Mouse (Mus musculus): ENCODE measurements around the gene Fam196a. TPM values are rescaled to one million over a fixed set of nuclear protein-coding genes. Genes with fewer than 3 reads are reported as not detected.

The Fam196a gene
- polyA plus RNA-seq, 1 experiment = 3.7 TPM

GRCm38 (mm10) chr7:134883516-134883915 lies 54.7 kb downstream of the Fam196a start:
- DNase-seq = no peak
- H3K27me3 ChIP-seq (ENCODE audit: control insufficient read depth, insufficient read depth, low read length) = no peaks in the 10 kb centered on the region
- no peak overlapping the region for H3K27ac ChIP-seq (ENCODE audit: insufficient read depth, low read length)
- H3K4me3 ChIP-seq (replicated peaks; ENCODE audit: insufficient read depth, low read depth, low read length) = no peak overlapping the region
- H3K4me1 ChIP-seq (ENCODE audit: control insufficient read depth, insufficient read depth, low read length) = no peaks in the 10 kb centered on the region
- TF ChIP-seq CTCF (IDR thresholded peaks at IDR 0.05; ENCODE audit: borderline replicate concordance, insufficient read depth, low read depth, low read length) (no peak), POLR2A (IDR thresholded peaks at IDR 0.05; ENCODE audit: borderline replicate concordance, insufficient read depth, low read length) (no peak)
- WGBS = 29% methylated on average over 6 of the region's 6 CpGs

DNA sequence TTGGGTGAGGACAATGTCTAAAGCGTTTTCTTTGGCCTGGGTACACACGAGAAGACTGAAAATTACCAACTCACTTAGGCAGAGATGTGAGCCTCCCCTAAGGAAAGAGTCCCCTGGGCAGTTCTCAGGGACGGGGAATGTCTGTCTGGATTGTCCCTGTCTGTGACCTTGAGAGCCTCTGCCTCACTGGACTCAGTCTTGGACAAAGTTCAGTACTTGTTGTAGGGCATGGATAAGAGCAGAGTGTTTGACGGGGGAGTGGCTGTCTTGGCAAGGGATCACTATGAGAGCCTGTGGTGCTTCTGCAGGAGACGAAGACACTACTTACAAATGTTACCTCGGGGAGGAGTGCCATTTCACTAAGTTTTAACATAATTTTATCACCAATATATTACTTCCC lies 57.8 kb downstream of the Fam196a start:
- WGBS = 36% methylated on average over 6 of the region's 6 CpGs
- no peak for TF ChIP-seq CTCF (IDR thresholded peaks at IDR 0.05; ENCODE audit: borderline replicate concordance, insufficient read depth, low read depth, low read length)
- no peak for TF ChIP-seq POLR2A (IDR thresholded peaks at IDR 0.05; ENCODE audit: borderline replicate concordance, insufficient read depth, low read length)
- H3K4me3 ChIP-seq (replicated peaks; ENCODE audit: insufficient read depth, low read depth, low read length) = no peak overlapping the region
- no peak for DNase-seq
- H3K27me3 ChIP-seq (ENCODE audit: control insufficient read depth, insufficient read depth, low read length) = no peaks in the 10 kb centered on the region
- no peak overlapping the region for H3K27ac ChIP-seq (ENCODE audit: insufficient read depth, low read length)
- H3K4me1 ChIP-seq (ENCODE audit: control insufficient read depth, insufficient read depth, low read length) = no peaks in the 10 kb centered on the region

DNA sequence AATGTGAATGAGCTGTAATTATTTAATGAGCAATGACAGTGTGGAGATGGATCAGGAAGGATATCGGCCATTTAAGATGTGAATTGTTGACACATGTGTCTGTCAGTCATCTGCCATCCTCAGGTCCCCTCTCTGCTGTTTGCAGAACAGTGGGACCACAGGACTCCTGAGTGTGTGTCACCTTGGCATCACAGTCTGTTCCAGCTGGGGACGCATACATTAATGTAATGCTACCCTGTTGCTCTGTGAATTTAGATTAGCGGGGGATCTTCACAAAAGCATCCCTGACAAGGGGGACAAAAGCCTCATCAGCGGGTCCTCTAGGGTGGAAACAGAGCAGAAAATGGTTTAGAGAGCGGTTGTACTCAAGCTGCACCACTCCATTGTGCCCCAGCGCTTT lies 59.2 kb downstream of the Fam196a start:
- DNase-seq = no peak
- Histone ChIP-seq H3K27ac (ENCODE audit: insufficient read depth, low read length) (no peak overlapping the region), H3K4me1 (ENCODE audit: control insufficient read depth, insufficient read depth, low read length) (no peaks in the 10 kb centered on the region), H3K4me3 (replicated peaks; ENCODE audit: insufficient read depth, low read depth, low read length) (no peak overlapping the region), H3K27me3 (ENCODE audit: control insufficient read depth, insufficient read depth, low read length) (no peaks in the 10 kb centered on the region)
- 56% methylated on average over 6 of the region's 6 CpGs for WGBS
- TF ChIP-seq POLR2A (IDR thresholded peaks at IDR 0.05; ENCODE audit: borderline replicate concordance, insufficient read depth, low read length) (no peak), CTCF (IDR thresholded peaks at IDR 0.05; ENCODE audit: borderline replicate concordance, insufficient read depth, low read depth, low read length) (no peak)

DNA sequence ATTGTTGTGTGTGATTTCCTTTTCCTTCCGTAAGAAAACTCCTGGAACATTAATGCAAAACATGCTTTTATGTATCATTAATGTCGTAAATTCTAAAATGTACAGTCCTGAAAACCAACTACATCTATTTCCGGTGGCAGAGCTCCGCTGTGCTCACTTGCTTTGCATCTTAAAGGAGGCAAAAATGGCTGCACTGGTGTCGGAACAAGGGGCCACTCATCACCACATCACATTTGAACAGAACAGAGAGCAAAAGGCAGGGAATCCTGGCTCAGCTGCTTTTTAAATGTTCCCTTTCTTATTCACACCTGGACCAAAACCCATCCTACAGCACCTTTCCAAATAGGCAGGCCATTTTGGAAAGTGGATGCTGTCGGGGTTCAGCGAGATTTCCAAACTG lies 65.2 kb downstream of the Fam196a start:
- TF ChIP-seq CTCF (IDR thresholded peaks at IDR 0.05; ENCODE audit: borderline replicate concordance, insufficient read depth, low read depth, low read length) = no peak
- no peak for TF ChIP-seq POLR2A (IDR thresholded peaks at IDR 0.05; ENCODE audit: borderline replicate concordance, insufficient read depth, low read length)
- no peak for DNase-seq
- 95% methylated on average over 7 of the region's 7 CpGs for WGBS

GRCm38 (mm10) chr7:134872511-134872910 lies 65.7 kb downstream of the Fam196a start:
- no peaks in the 10 kb centered on the region for H3K27me3 ChIP-seq (ENCODE audit: control insufficient read depth, insufficient read depth, low read length)
- WGBS = 79% methylated on average over 3 of the region's 3 CpGs
- TF ChIP-seq POLR2A (IDR thresholded peaks at IDR 0.05; ENCODE audit: borderline replicate concordance, insufficient read depth, low read length) = no peak
- no peak for TF ChIP-seq CTCF (IDR thresholded peaks at IDR 0.05; ENCODE audit: borderline replicate concordance, insufficient read depth, low read depth, low read length)
- H3K4me3 ChIP-seq (replicated peaks; ENCODE audit: insufficient read depth, low read depth, low read length) = no peak overlapping the region
- no peaks in the 10 kb centered on the region for H3K4me1 ChIP-seq (ENCODE audit: control insufficient read depth, insufficient read depth, low read length)
- no peak overlapping the region for H3K27ac ChIP-seq (ENCODE audit: insufficient read depth, low read length)
- DNase-seq = no peak

More for the DNA sequence above, 65.2 kb downstream of the Fam196a start:
- no peaks in the 10 kb centered on the region for H3K27me3 ChIP-seq (ENCODE audit: control insufficient read depth, insufficient read depth, low read length)
- no peak overlapping the region for H3K27ac ChIP-seq (ENCODE audit: insufficient read depth, low read length)
- H3K4me1 ChIP-seq (ENCODE audit: control insufficient read depth, insufficient read depth, low read length) = no peaks in the 10 kb centered on the region
- no peak overlapping the region for H3K4me3 ChIP-seq (replicated peaks; ENCODE audit: insufficient read depth, low read depth, low read length)

DNA sequence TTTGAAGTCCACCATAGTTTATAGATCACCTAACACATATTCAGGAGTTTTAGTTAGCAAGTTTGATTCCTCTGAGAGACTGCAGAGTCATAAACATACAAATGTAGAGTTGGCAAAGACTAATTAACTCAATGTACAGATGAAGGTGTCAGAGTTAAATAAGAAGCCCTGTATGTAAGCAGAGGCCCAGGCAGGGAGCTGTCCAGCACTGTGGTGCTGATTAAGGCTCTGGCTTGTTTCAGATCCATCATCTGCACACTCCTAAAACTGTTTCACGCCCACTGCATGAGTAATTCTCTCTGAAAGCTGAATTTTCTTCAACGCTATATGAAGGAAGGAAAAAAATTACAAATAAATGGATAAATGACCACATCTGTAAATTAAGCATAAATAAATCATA lies 74.1 kb downstream of the Fam196a start:
- Histone ChIP-seq H3K4me3 (replicated peaks; ENCODE audit: insufficient read depth, low read depth, low read length) (no peak overlapping the region), H3K27me3 (ENCODE audit: control insufficient read depth, insufficient read depth, low read length) (no peaks in the 10 kb centered on the region), H3K4me1 (ENCODE audit: control insufficient read depth, insufficient read depth, low read length) (no peaks in the 10 kb centered on the region), H3K27ac (ENCODE audit: insufficient read depth, low read length) (no peak overlapping the region)
- DNase-seq = no peak
- 88% methylated on average over 2 of the region's 2 CpGs for WGBS
- TF ChIP-seq POLR2A (IDR thresholded peaks at IDR 0.05; ENCODE audit: borderline replicate concordance, insufficient read depth, low read length) (no peak), CTCF (IDR thresholded peaks at IDR 0.05; ENCODE audit: borderline replicate concordance, insufficient read depth, low read depth, low read length) (no peak)

DNA sequence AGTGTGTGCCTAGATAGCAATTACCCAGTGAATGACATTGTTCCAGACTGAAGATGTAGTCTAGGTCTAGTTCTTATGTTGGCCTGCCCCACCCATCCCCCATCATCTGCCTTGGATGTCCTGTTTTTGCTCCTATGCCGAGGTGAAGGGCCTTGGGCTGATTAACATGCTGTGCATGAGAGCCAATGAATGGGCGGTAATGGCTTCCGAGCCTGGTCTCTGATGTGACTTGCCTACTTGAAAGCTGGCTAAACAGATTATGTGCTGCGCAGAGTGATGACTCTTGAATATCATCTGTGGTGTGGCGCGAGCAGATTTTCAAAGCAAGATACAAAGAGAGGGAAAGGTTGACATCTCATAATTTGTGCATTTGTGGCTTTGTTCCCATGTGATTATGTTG lies 76.2 kb downstream of the Fam196a start:
- Histone ChIP-seq H3K27me3 (ENCODE audit: control insufficient read depth, insufficient read depth, low read length) (no peaks in the 10 kb centered on the region), H3K27ac (ENCODE audit: insufficient read depth, low read length) (no peak overlapping the region), H3K4me1 (ENCODE audit: control insufficient read depth, insufficient read depth, low read length) (no peaks in the 10 kb centered on the region), H3K4me3 (replicated peaks; ENCODE audit: insufficient read depth, low read depth, low read length) (no peak overlapping the region)
- 81% methylated on average over 6 of the region's 6 CpGs for WGBS
- DNase-seq = no peak
- no peak for TF ChIP-seq POLR2A (IDR thresholded peaks at IDR 0.05; ENCODE audit: borderline replicate concordance, insufficient read depth, low read length)
- no peak for TF ChIP-seq CTCF (IDR thresholded peaks at IDR 0.05; ENCODE audit: borderline replicate concordance, insufficient read depth, low read depth, low read length)

- WGBS = 39% methylated on average over 4 of the region's 4 CpGs
- Histone ChIP-seq H3K4me1 (ENCODE audit: control insufficient read depth, insufficient read depth, low read length) (no peaks in the 10 kb centered on the region), H3K4me3 (replicated peaks; ENCODE audit: insufficient read depth, low read depth, low read length) (no peak overlapping the region), H3K27me3 (ENCODE audit: control insufficient read depth, insufficient read depth, low read length) (no peaks in the 10 kb centered on the region), H3K27ac (ENCODE audit: insufficient read depth, low read length) (no peak overlapping the region)
- DNase-seq = no peak
- TF ChIP-seq CTCF (IDR thresholded peaks at IDR 0.05; ENCODE audit: borderline replicate concordance, insufficient read depth, low read depth, low read length) = no peak
- TF ChIP-seq POLR2A (IDR thresholded peaks at IDR 0.05; ENCODE audit: borderline replicate concordance, insufficient read depth, low read length) = no peak
Measured at GRCm38 (mm10) chr7:134842751-134843150, 95.5 kb downstream of the Fam196a start.

Data from cerebellum, adult 2 months (tissue).